Mouse (Mus musculus): ENCODE data around the gene Magee1. TPM values are rescaled to one million over a fixed set of nuclear protein-coding genes. Genes with fewer than 3 reads are reported as not detected.
"Not testable (repeated sequence)": the region's sequence is repeated elsewhere in the genome, so short reads cannot be mapped to it uniquely, and the experiment has no call there.

Magee1 gene
- polyA plus RNA-seq, 1 experiment: 0.02 TPM

GRCm38 (mm10) chrX:105151872-105152461 lies 31.8 kb downstream of the Magee1 start:
- Histone ChIP-seq H3K4me1 (ENCODE audit: control insufficient read depth) (no peaks in the 10 kb centered on the region), H3K36me3 (ENCODE audit: control insufficient read depth) (no peaks in the 10 kb centered on the region)

GRCm38 (mm10) chrX:105165007-105165406 lies 44.8 kb downstream of the Magee1 start:
- not testable (repeated sequence) for H3K36me3 ChIP-seq (ENCODE audit: control insufficient read depth); H3K4me1 ChIP-seq (ENCODE audit: control insufficient read depth); H3K9me3 ChIP-seq (ENCODE audit: control insufficient read depth, low read length); H3K27me3 ChIP-seq (ENCODE audit: control insufficient read depth); H3K4me3 ChIP-seq (replicated peaks)

More at GRCm38 (mm10) chrX:105151872-105152461, 31.8 kb downstream of the Magee1 start:
- no peak overlapping the region for H3K4me3 ChIP-seq (replicated peaks)
- no peaks in the 10 kb centered on the region for H3K9me3 ChIP-seq (ENCODE audit: control insufficient read depth, low read length)
- peaks cover 3% of the 10 kb centered on the region for H3K27me3 ChIP-seq (ENCODE audit: control insufficient read depth)
- no peak for TF ChIP-seq GATA1 (IDR thresholded peaks at IDR 0.05; ENCODE audit: low read length)
- no peak for TF ChIP-seq TAL1 (IDR thresholded peaks at IDR 0.05; ENCODE audit: low read length)

- Histone ChIP-seq H3K4me1 (ENCODE audit: control insufficient read depth) (no peaks in the 10 kb centered on the region), H3K27me3 (ENCODE audit: control insufficient read depth) (peaks cover 6% of the 10 kb centered on the region), H3K4me3 (replicated peaks) (no peak overlapping the region), H3K36me3 (ENCODE audit: control insufficient read depth) (no peaks in the 10 kb centered on the region), H3K9me3 (ENCODE audit: control insufficient read depth, low read length) (no peaks in the 10 kb centered on the region)
- no peak for TF ChIP-seq GATA1 (IDR thresholded peaks at IDR 0.05; ENCODE audit: low read length)
- TF ChIP-seq TAL1 (IDR thresholded peaks at IDR 0.05; ENCODE audit: low read length): no peak
Measured at GRCm38 (mm10) chrX:105167217-105167616, 47.0 kb downstream of the Magee1 start.

Other genes with a start within 250 kb of the Magee1 start
- gene Pbdc1, start 40.6 kb upstream of the Magee1 start, polyA plus RNA-seq (2012): 1.1 and 1.2 TPM in 2 replicates

Measured in erythroblast, embryonic 14.5 days (primary cell).